Mouse (Mus musculus): ENCODE measurements around the gene Aacs. TPM values are rescaled to one million over a fixed set of nuclear protein-coding genes. Genes with fewer than 3 reads are reported as not detected.
"Not testable (repeated sequence)": the region's sequence is repeated elsewhere in the genome, so short reads cannot be mapped to it uniquely, and the experiment has no call there.

Aacs gene
- total RNA-seq, 1 experiment from 2014 or later = 8.1 TPM

DNA sequence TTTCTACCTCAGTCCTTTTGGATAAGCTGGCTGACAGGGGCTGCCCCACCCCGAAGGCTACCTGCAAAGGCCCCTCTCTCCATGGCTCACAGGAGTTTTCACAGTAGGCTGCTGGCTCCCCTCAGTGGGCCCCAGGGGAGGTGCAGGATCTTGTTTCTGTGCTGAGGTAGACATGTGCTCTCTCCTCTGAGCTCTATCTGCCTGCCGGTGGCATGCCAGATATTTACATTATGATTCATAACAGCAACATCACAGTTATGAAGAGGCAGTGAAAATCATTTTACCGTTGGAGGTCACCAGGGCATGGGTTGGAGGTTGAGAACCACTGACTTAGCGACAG, 12.5 kb downstream of the Aacs start:
- ATAC-seq (replicated peaks; ENCODE audit: low read depth, poor library complexity, severe bottlenecking) = no peak

DNA sequence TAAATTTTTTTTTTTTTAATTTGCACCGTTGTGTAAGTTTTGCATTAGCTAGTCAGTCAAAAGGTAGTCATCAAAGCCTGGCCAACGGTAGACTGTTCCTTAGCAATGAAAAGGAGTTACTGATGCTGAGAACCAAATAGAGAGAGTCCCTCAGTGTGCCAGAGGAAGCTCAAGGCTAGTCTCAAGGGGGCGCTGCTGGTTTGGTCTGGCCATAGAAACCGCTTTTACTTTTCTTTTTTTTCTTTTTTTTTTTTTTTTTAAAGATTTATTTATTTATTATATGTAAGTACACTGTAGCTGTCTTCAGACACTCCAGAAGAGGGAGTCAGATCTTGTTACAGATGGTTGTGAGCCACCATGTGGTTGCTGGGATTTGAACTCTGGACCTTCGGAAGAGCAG, 13.3 kb downstream of the Aacs start:
- ATAC-seq (replicated peaks; ENCODE audit: low read depth, poor library complexity, severe bottlenecking) = not testable (repeated sequence)

DNA sequence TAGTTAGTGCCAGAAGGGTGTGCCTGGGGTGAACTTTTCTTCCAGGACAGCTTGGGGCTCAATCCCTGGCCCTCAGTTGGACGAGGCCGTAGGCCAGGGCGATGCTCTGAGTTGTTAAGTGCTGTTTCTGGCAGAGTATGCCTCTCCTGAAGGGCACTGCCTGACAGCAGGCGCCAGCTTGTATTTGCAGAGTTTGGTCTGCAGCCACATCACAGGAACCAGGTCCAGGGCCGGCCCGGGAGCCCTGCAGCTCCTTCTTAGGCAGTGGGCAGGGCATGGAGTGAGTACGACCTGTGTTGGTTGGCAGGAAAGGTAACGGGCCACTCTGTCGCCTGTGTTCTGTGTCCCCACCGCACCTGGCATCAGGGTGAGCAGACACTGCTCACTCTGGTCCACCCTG, 15.5 kb downstream of the Aacs start:
- no peak for ATAC-seq (replicated peaks; ENCODE audit: low read depth, poor library complexity, severe bottlenecking)

DNA sequence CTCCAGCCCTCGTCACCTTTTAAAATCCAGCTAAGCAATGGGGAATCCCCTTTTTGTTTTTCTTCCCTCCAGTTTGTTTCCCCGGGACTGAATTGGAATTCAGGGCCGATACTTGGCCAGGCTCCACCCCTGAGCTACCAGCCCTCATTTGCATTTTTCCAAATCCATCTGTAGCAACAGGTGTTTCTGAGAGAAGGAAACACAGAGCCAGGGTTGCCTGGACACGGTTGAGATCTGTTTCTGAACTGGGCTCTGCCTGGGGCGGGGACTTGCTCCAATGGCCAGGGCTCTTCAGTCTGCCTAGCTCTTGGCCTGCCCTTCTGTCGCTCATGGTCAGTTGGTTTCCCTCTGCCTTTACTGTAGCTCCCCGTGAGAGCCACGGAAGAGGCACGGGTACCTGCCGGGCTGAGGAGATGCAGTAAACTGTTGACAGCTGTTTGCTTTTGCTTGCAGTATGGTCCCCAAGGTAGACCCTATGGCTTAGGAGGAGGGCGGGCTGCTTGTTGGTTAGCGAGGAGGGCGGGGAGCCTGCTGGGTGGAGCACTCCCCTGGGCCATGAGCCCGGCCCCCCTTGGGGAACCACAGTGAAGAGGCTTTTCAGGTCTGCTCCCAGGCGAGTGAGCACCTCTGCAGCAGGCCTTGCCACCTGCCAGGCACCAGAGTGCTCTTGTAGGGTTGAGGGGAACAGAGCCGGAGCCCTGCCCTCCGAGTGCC, 16.9 kb downstream of the Aacs start:
- ATAC-seq (replicated peaks; ENCODE audit: low read depth, poor library complexity, severe bottlenecking) = no peak

DNA sequence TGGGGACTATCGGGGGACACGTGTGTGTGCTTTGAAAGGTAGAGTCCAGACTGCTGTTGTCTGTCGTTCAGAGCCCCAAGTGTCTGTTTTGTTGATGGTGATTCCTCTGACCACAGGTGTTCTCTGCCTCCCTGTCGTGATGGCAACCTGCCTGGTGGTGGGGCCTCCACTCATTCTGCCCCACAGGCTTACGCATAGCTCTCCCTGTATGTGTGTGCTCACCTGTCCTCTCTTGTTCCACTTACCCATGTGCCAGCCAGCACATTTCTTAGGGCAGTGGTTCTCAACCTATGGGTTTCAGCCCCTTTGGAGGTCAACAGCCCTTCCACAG, 17.4 kb downstream of the Aacs start:
- no peak for ATAC-seq (replicated peaks; ENCODE audit: low read depth, poor library complexity, severe bottlenecking)

DNA sequence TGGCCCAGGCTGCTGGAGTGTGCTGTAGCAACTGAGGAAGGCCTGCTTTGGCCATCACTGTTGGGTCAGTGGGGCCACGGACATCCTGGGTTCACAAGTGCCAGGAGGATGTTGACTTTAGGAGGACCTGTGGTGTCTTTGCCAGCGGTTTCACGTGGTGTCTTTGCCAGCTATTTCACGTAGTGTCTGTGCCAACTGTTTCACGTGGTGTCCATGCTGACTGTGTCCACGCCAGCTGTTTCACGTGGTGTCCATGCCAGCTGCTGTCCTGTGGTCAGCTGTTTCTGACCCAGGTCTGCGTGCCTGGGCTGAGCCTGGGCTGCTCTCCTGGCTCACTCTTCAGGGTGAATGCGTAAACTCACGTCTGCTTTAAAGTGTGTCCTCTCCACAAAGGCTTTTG, 20.0 kb downstream of the Aacs start:
- ATAC-seq (replicated peaks; ENCODE audit: low read depth, poor library complexity, severe bottlenecking) = no peak

DNA sequence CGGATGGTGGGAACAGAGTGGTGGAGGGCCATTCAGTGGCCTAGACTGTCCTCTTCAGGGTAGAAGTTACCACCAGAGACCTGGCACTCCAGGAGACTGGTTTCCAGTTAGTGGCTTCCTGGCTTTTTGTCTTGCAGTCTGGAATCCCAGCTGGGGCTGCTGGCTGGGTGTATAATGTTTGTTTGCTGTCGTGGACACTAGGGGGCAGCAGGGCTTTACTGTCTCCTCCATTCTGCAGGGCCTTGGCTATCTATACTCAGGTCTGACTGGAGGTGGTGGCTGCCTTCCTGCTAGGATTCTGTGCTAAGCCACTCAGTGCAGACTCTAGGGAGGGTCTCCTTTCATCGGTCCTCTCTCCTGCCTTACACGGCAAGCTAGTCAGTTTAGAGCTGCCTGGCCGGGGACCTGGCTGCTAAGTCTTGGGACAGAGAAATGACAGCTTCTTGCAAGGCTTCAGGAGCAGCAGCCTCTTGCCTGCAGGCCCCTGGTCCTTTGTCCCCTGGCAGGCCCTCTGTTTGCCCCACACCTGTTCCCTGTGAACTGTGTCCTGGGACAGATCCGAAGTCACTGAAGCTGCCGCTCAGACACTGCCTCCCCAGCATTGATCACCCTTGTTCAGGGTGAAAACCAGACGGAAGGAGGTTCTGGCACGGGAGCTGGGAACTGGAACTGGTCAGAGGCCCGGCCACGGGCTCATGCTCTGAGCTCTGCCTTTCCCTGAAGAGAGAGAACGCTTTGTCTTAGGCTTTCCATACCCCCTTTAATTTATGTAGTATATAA, 22.4 kb downstream of the Aacs start:
- ATAC-seq (replicated peaks; ENCODE audit: low read depth, poor library complexity, severe bottlenecking) = peak; percentile 89

DNA sequence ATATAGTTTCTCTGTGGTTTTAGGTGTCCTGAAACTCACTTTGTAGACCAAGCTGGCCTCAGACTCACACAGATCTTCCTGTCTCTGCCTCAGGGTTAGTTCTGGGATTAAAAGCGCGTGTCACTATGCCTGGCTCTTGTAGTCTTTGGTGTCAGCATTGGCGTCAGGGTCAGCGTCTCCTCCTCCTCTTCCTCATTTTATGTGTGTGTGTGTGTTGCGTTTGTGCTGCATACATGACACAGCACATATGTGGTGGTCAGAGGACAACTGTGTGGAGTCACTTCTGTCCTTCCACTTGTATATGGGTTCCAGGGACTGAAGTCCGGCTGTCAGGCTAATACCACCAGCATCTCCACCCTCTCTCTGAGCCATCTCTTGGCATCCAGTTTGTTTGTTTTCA, 25.9 kb downstream of the Aacs start:
- ATAC-seq (replicated peaks; ENCODE audit: low read depth, poor library complexity, severe bottlenecking) = no peak; the same call in 1 of the 2 replicates

DNA sequence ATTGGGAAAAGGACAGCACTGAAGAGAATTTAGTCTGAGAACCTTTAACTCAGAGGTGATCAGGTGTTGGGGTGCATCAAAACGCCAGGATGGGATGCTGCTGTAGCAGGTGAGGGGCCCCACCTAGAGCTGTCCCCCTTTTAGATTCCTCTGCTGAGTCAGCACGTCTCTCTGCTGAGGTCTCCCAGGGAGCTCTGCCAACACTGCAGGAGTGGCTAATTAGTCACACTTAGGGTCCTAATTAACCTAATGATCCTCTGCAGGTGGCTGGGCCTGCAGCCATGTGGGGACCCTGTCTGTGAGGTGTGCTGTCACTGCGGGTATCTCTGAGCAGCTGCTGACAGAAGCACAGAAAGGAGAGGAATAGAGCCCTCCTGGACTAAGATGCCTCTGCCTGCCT, 26.6 kb downstream of the Aacs start:
- ATAC-seq (replicated peaks; ENCODE audit: low read depth, poor library complexity, severe bottlenecking) = no peak

DNA sequence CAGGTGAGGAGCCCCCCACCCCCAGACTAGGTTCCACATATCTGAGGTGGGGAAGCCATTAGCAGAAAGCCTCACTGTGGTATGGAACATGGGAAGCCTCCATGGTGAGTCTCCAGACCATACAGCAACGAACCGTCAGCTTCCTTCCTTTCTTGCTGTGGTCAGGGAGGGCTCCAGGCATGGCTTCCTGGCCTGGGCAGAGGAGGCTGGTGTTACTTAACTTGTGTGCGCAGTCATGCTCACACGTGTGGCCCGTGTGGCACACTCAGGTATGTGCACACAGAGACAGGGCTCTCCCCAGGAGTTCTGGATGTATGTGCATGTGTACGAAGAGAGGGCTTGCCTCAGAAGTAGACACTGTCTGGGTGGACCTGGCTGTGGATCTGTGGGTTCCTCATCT, 28.0 kb downstream of the Aacs start:
- ATAC-seq (replicated peaks; ENCODE audit: low read depth, poor library complexity, severe bottlenecking) = peak; percentile 84

DNA sequence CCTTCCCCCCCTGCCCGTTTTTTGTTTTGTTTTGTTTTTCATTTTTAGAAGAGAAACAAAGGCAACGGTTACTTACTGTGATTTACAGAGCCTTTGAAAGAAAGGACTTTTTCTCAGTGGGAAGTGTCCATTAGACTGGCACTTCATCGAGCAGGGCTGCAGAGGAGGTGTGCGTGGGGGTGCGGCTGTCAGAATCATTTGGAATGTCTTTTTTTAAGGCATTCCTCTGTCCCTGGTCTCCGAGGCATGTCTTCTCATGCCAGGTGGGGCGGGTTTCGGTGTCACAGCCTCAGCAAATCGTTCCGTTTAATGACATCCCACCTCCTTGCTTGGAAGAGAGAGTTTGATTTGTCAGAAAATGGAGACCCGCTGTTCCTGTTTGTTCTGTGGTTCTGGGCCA, 29.1 kb downstream of the Aacs start:
- ATAC-seq (replicated peaks; ENCODE audit: low read depth, poor library complexity, severe bottlenecking) = no peak

DNA sequence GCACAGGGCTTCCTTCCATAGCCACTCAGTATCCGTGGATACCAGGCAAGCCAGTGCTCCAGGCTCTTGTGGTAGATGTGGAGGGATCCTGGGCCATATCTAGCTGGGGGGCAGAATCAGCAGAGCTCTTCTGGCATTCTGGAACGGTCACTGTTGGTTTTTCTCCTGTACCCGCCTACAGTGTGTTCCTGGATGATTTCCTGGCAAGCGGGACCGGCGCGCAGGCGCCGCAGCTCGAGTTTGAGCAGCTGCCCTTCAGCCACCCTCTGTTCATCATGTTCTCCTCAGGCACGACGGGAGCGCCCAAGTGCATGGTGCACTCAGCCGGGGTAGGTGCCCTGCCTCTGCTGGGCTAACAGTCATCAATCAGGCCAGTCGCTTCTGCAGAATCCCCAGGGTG, 30.4 kb downstream of the Aacs start:
- no peak for ATAC-seq (replicated peaks; ENCODE audit: low read depth, poor library complexity, severe bottlenecking)

DNA sequence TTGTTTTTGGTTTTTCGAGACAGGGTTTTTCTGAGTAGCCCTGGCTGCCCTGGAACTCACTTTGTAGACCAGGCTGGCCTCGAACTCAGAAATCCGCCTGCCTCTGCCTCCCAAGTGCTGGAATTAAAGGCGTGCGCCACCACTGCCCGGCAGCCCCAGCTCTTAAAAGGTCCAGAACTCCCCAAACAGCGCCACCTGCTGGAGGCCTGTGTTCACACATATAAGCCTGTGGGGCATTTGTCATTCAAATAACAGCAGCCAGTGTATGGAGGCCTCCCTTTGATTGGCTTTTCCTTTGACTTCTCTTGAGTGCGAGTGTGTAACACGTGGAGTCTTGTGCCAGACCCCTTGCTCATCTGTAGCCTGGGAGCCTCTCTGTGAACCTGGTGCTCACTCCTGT, 32.0 kb downstream of the Aacs start:
- no peak for ATAC-seq (replicated peaks; ENCODE audit: low read depth, poor library complexity, severe bottlenecking)

DNA sequence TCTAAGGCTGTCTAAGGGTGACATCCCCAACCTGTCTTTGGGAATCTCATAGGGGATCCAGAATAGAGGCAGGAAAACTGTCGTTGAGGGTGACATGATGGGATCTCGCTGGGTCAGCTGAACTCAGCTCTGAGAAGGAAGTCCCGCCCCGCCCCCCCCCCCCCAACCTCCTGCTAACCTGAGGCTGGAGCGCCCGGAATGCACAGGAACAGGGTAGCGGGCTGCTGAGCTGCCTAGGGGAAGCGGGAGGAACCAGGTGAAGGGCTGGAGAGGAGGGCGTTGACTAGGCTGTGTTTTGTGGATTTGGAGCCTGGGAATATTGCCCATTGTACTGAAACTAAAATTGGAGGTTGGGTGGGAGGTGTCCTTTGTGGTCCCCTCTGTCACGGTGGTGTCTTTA, 32.4 kb downstream of the Aacs start:
- no peak for ATAC-seq (replicated peaks; ENCODE audit: low read depth, poor library complexity, severe bottlenecking)

DNA sequence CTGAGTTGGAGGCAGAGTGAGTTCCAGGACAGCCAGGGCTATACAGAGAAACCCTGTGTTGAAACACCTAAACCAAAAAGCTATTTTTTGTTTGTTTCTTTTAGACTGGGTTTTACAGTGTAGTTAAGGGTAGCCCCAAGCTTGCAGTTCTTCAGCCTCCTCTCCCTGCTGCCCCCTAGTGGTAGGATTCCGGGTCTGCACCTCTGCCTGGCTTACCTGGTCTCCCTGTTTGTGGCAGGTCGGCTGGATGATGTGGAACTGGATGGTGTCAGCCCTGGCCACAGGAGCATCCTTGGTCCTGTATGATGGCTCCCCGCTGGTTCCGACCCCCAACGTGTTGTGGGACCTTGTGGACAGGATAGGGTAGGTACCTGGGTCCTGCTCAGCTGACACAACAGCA, 33.9 kb downstream of the Aacs start:
- peak; percentile 83 for ATAC-seq (replicated peaks; ENCODE audit: low read depth, poor library complexity, severe bottlenecking)

DNA sequence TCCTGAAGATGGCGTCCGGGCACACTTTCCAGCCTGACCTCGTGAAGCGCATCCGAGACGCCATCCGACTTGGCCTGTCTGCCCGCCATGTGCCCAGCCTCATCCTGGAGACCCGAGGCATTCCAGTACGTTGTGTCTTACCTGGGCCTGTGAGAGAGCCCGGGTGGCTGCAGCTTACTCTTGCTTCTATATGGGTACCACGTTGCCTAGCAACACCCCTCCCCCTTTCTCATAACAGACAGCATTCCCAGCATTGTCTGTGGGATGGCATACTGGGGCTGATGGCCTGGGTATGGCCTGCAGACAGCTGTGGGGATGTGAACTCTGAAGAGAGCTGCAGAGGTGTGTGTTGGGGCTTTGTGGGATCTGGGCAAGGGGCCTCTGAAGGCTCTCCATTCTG, 39.4 kb downstream of the Aacs start:
- ATAC-seq (replicated peaks; ENCODE audit: low read depth, poor library complexity, severe bottlenecking) = no peak

DNA sequence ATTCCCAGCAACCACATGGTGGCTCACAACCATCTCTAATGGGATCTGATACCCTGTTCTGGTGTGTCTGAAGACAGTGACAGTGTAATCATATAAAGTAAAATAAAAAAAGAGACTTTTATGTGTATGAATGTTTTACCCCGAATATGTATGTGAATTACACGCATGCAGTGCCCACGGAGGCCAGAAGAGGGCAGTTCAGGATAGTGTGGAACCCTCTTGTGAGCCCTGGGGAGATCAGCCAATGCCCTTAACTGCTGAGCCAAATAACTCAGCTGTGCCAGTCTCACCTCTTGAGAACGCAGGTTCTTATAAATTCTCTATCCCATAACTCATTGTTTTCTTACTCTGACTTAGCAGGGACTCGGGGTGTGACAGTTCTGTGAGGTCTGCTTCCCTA, 43.0 kb downstream of the Aacs start:
- peak; percentile 61 for ATAC-seq (replicated peaks; ENCODE audit: low read depth, poor library complexity, severe bottlenecking)

DNA sequence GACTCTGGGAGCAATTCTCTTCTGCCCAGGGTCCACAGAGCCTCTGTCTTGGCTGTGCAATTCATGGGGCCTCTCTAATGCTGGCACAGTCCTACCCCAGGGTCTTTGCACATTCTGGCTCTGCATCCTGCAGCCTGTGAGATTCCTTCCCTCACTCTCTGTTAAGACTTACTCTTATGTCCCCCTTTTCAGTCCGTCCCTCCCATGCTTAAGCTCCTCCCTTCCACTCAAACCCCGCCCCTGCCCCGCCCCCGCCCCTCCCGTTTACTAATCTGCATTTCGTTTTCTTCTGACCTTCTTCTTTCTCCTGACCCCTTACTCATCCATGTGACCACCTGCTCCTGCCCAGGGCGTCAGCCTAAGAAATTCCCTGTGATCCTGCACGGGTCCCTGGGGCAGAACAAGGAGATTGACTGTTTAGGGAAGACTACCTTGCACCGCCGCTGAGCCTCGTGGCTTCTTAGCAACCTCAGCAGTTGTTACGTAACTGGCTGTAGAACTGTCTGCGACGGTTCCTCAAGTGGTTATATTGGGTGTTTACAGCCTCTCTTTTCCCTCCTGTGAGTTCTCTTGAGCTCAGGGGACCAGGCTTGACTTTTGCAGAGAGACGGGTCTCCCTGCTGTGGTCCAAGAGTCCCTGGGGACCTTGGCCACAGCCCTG, 45.4 kb downstream of the Aacs start:
- ATAC-seq (replicated peaks; ENCODE audit: low read depth, poor library complexity, severe bottlenecking) = peak; percentile 86

DNA sequence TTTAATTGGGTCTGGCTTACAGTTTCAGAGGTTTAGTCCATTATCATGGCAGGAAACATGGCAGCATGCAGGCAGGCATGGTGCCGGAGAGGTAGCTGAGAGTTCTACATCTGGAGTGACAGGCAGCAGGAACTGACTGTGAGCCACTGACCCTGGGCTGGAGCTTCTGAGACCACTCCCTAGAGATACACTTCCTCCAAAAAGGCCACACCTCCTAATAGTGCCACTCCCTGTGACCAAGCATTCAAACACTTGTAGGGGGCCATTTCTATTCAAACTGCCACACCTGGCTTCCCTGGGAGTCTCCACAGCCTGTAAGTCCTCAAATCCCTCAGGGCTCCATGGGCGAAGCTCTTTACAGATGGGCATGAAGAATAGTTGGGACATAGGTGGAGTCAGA, 47.7 kb downstream of the Aacs start:
- ATAC-seq (replicated peaks; ENCODE audit: low read depth, poor library complexity, severe bottlenecking) = no peak

DNA sequence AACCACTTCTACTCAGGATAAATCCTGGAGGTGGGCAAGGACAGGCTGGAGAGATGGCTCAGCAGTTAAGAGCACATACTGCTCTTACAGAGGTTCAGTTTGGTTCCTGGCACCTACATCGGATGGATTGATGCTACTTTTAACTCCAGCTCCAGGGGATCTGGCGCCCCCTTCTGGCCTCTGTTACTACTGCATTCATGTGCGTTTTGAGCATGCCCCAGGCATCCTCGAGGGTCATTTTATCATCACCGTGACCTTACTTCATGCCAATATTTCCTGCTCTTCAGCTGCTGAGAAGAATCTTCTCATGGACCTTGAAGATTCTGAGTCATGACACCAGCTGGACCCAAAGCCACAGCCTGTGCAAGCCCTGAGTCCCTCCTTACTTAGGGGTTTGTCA, 49.9 kb downstream of the Aacs start:
- ATAC-seq (replicated peaks; ENCODE audit: low read depth, poor library complexity, severe bottlenecking) = no peak

DNA sequence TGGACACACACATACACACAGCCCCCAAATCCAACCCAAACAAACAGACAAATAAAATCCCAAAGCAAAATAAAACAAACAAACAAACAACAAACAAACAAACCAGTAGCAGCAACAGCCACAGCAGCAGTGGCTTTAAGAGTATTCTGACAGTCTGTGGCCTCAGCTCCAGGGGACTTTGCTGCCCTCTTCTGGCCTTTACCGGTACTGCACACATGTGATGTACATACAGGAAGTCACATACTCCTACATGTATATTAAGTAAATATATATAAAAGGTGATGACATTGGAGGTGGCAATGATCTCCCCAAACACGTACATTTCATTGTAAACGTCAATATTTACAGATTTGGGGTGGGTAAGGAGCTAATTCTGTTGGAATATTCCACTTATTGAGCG, 50.9 kb downstream of the Aacs start:
- ATAC-seq (replicated peaks; ENCODE audit: low read depth, poor library complexity, severe bottlenecking) = no peak

DNA sequence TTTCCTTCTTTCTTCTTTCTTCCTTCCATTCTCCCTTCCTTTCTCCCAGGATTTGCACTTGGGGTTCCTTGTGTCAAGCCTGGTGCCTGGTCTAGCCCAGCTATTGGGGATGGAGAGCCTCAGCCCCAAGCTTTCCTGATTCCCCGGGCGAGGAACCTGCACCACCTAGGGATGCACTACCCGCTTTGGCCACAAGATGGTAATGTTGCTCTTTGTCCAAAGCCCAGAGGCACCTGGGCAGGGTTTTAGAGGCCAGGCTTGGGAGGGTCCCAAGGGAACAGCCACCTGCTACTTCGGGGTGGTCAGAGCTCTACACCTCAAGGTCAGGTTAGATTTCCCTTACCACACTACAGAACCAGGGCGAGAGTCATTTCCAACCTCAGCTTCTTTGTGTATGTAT, 53.5 kb downstream of the Aacs start:
- ATAC-seq (replicated peaks; ENCODE audit: low read depth, poor library complexity, severe bottlenecking) = peak; percentile 40

All from common myeloid progenitor, adult 5-6 weeks (primary cell).